In the genomic region with DNA sequence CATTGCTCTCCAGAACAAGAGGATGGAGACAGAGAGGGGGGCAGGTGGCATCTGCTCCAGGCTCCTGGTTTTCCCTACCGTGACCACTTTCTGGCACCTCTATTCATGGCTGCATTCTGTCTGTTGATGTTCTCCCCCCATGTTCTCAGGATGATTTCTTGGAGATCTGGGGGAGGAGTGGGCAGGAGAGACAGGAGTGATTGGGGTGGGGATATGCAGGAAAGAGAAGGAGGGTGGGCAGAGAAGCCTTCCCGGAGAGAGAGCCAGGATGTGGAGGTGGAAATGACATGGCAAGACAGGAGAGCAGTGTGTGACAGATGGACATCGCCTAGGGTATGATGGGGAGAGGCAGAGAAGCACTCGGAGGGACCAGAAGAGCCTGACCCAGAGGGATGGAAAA, we compare ENCODE assay signal across 14 mouse cellular contexts.
"Had no signal": no experiment of that assay in that cellular context is flagged by ENCODE, and none has a peak within 500 bp of the region (broad histone marks: within the 10 kb centered on the region; RNA-seq: fewer than 3 reads in every experiment).

No protein-coding gene starts in this region.

- H3K4me3 ChIP-seq: liver, embryonic 13.5 days; midbrain, embryonic 12.5 days; midbrain, embryonic 15.5 days; neural tube, embryonic 12.5 days; neural tube, embryonic 15.5 days had no signal

- ATAC-seq: midbrain, embryonic 15.5 days had no signal

- H3K9ac ChIP-seq: liver, embryonic 13.5 days; midbrain, embryonic 12.5 days; midbrain, embryonic 15.5 days; neural tube, embryonic 12.5 days; neural tube, embryonic 15.5 days had no signal

- H3K27me3 ChIP-seq: liver, embryonic 13.5 days; midbrain, embryonic 12.5 days; midbrain, embryonic 15.5 days; neural tube, embryonic 12.5 days; neural tube, embryonic 15.5 days had no signal

- H3K36me3 ChIP-seq: liver, embryonic 13.5 days; midbrain, embryonic 12.5 days; midbrain, embryonic 15.5 days; neural tube, embryonic 12.5 days; neural tube, embryonic 15.5 days had no signal

- H3K9me3 ChIP-seq: liver, embryonic 13.5 days; midbrain, embryonic 12.5 days; midbrain, embryonic 15.5 days; neural tube, embryonic 12.5 days; neural tube, embryonic 15.5 days had no signal

- H3K4me2 ChIP-seq: liver, embryonic 13.5 days; midbrain, embryonic 12.5 days; midbrain, embryonic 15.5 days; neural tube, embryonic 12.5 days; neural tube, embryonic 15.5 days had no signal

- H3K27ac ChIP-seq: kidney, postnatal 0 days; liver, embryonic 13.5 days; macrophage; midbrain, embryonic 12.5 days; midbrain, embryonic 15.5 days; neural tube, embryonic 12.5 days; neural tube, embryonic 15.5 days had no signal

- H3K4me1 ChIP-seq: liver, embryonic 13.5 days; midbrain, embryonic 12.5 days; midbrain, embryonic 15.5 days had no signal

- DNase-seq: kidney, adult 2 months; kidney, postnatal 25 days; liver, embryonic 13.5 days; lung, adult 2 months; lung, postnatal 14 days; thymus, adult 2 months; thymus, postnatal 14 days; thymus, postnatal 4 days had no signal
